Mouse (Mus musculus) midbrain, embryonic 14.5 days (tissue): ENCODE data around the gene Stpg3. TPM values are rescaled to one million over a fixed set of nuclear protein-coding genes. Genes with fewer than 3 reads are reported as not detected.

ENCODE experiments used
- ATAC-seq: fragments of 200-750 bp; cut with Nextera tagmentation; 2 replicates; pipeline ENCODE4 v1.8.0; 2017; ENCODE audit warnings: moderate number of reproducible peaks, moderate library complexity; ENCODE audit not compliant: low FRiP score, low TSS enrichment
- DNase-seq: peaks from one replicate; pipeline ENCODE4 v3.0.0-alpha.2; 2015
- H3K27ac ChIP-seq: fragments of 300-500 bp; sonication (generic); replicated peaks from 2 replicates; pipeline ENCODE4 v1.5.1; 2014; ENCODE audit warnings: mild to moderate bottlenecking, low read depth, low read length, moderate library complexity
- H3K27me3 ChIP-seq: fragments of 300-500 bp; sonication (generic); 2 replicates; pipeline ENCODE4 v1.6.1; 2014; ENCODE audit warnings: low read length, control low read depth, mixed read lengths; ENCODE audit not compliant: control insufficient read depth, insufficient read depth
- H3K36me3 ChIP-seq: fragments of 300-500 bp; sonication (generic); 2 replicates; pipeline ENCODE4 v1.6.1; 2014; ENCODE audit warnings: low read length, control low read depth; ENCODE audit not compliant: control insufficient read depth, insufficient read depth
- H3K4me1 ChIP-seq: fragments of 300-500 bp; sonication (generic); 2 replicates; pipeline ENCODE4 v1.6.1; 2014; ENCODE audit warnings: mild to moderate bottlenecking, antibody characterized with exemption, low read length, control low read depth; ENCODE audit not compliant: control insufficient read depth, insufficient read depth
- H3K4me2 ChIP-seq: fragments of 300-500 bp; sonication (generic); 2 replicates; pipeline ENCODE4 v1.6.1; 2014; ENCODE audit warnings: mild to moderate bottlenecking, low read length, moderate library complexity
- H3K4me3 ChIP-seq: fragments of 300-500 bp; sonication (generic); replicated peaks from 2 replicates; pipeline ENCODE4 v1.5.1; 2014; ENCODE audit warnings: low read depth, low read length
- H3K9ac ChIP-seq: fragments of 300-500 bp; sonication (generic); replicated peaks from 2 replicates; pipeline ENCODE4 v1.6.1; 2014; ENCODE audit warnings: mild to moderate bottlenecking, low read length, moderate library complexity
- H3K9me3 ChIP-seq: fragments of 300-500 bp; sonication (generic); 2 replicates; pipeline ENCODE4 v1.6.1; 2016; ENCODE audit warnings: low read length, control low read depth, mixed read lengths; ENCODE audit not compliant: control insufficient read depth
- WGBS: fragments of 180-500 bp; shearing (Covaris S2); extraction: QIAGEN DNeasy Blood & Tissue Kit; methylation state at CpG from one replicate; pipeline ENCODE4 v1.1.7; 2014; 5-methylcytosine and 5-hydroxymethylcytosine counted together
- polyA plus RNA-seq: library from polyadenylated mRNA; unstranded; fragments of >200 nt; fragmentation: Nextera tagmentation; extraction: Ambion mirVana; gene quantifications from 2 replicates; pipeline ENCODE4 v1.2.1, GENCODE M21; 2014

Gene Stpg3
- polyA plus RNA-seq, 1 experiment from 2014 or later: 0.16 TPM

DNA sequence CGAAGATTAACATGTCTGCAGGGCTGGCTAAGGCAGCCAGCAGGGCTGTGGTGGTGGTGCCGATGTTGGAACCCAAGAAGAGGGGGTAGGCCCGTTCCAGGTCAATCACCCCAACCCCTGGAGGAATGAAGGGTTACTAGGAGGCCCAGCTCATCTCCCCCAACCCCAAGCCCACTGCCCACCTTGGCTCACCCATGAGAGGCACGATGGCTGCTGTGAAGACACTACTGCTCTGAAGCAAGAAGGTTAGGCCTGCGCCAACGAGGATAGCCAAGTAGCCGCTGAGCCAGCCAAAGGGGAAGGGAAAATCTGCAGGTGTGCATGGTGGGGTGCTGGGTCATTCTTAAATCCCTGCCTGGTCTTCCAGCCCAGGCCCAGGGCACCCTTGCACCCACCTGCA lies 16.1 kb upstream of the Stpg3 start:
- ATAC-seq (no peak), DNase-seq (no peak)
- Histone ChIP-seq H3K9me3 (no peaks in the 10 kb centered on the region), H3K4me2 (no peak overlapping the region), H3K36me3 (no peaks in the 10 kb centered on the region), H3K9ac (no peak overlapping the region), H3K4me3 (no peak overlapping the region), H3K27me3 (no peaks in the 10 kb centered on the region), H3K4me1 (peaks cover 2% of the 10 kb centered on the region), H3K27ac (no peak overlapping the region)
- WGBS: 89% methylated on average over 7 of the region's 7 CpGs

DNA sequence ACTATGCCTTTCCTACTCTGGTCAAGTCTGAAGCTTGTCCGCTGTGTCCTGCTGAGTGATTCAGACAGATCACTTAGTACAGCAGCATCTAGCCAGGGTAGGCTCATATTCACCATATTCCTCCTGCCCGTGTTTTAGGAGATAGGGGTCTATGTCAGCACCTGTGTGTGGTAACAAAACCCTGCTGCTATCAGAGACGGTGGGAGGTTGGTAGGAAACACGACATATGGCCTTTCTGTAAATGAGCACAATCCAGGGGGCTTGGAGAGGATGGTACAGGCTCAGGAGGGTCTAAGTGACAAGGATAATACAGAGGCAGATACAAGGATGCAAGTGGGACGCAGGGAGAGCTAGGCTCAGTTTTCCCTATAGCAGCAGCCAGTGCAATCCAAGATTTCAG lies 15.1 kb upstream of the Stpg3 start:
- no peak overlapping the region for H3K4me3 ChIP-seq
- peaks cover 6% of the 10 kb centered on the region for H3K4me1 ChIP-seq
- no peaks in the 10 kb centered on the region for H3K27me3 ChIP-seq
- H3K27ac ChIP-seq: no peak overlapping the region
- DNase-seq (no peak), ATAC-seq (no peak)
- H3K36me3 ChIP-seq: no peaks in the 10 kb centered on the region
- 83% methylated on average over 5 of the region's 5 CpGs for WGBS
- H3K4me2 ChIP-seq: no peak overlapping the region
- no peaks in the 10 kb centered on the region for H3K9me3 ChIP-seq
- no peak overlapping the region for H3K9ac ChIP-seq

GRCm38 (mm10) chr2:25228995-25229530 lies 14.6 kb upstream of the Stpg3 start:
- no peak for DNase-seq
- no peak for ATAC-seq
- WGBS: 69% methylated on average over 6 of the region's 6 CpGs

DNA sequence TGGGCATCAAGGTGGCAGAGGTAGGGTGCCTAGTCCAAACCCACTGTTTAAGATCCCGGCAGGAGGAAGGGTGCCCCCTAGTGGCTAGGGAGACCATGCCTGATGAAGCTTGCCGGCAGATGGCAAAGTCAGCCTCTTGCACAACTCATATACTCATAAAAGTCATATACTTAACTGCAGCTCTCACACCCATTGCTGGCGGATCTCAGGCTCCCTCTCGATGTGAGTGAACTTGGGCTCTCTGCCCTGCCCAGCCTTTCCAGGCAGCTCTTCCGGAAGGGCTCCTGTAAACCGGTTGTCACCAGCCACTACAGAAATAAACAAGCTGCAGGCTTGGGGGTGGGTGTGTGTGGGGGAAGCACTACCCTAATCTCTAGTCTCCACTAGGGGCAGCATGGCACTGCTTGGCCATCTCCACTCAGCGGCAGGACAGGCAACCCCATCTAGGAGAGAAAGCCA lies 14.0 kb upstream of the Stpg3 start:
- WGBS: 3% methylated on average over 7 of the region's 7 CpGs
- Histone ChIP-seq H3K9me3 (no peaks in the 10 kb centered on the region), H3K9ac (no peak overlapping the region), H3K4me1 (peaks cover 12% of the 10 kb centered on the region), H3K27ac (peak overlapping the region; percentile 27), H3K27me3 (no peaks in the 10 kb centered on the region), H3K4me2 (peak overlapping the region; percentile 37), H3K4me3 (no peak overlapping the region), H3K36me3 (no peaks in the 10 kb centered on the region)
- DNase-seq (peak; percentile 87), ATAC-seq (no peak)

More at GRCm38 (mm10) chr2:25228995-25229530, 14.6 kb upstream of the Stpg3 start:
- H3K4me2 ChIP-seq: peak overlapping the region; percentile 37
- no peaks in the 10 kb centered on the region for H3K27me3 ChIP-seq
- H3K9me3 ChIP-seq: no peaks in the 10 kb centered on the region
- H3K27ac ChIP-seq: 0 out of 2 replicates have a peak overlapping the region, but pooled peaks have one; percentile 27
- no peak overlapping the region for H3K9ac ChIP-seq
- no peak overlapping the region for H3K4me3 ChIP-seq
- peaks cover 6% of the 10 kb centered on the region for H3K4me1 ChIP-seq
- no peaks in the 10 kb centered on the region for H3K36me3 ChIP-seq

- WGBS: 88% methylated on average over 4 of the region's 4 CpGs
- H3K27me3 ChIP-seq: no peaks in the 10 kb centered on the region
These were observed 13.0 kb upstream of the Stpg3 start for GRCm38 (mm10) chr2:25227406-25227805.

GRCm38 (mm10) chr2:25226864-25227263 lies 12.4 kb upstream of the Stpg3 start:
- H3K27ac ChIP-seq: no peak overlapping the region
- H3K4me3 ChIP-seq: no peak overlapping the region
- no peak overlapping the region for H3K4me2 ChIP-seq
- no peak overlapping the region for H3K9ac ChIP-seq
- ATAC-seq: no peak
- peaks cover 2% of the 10 kb centered on the region for H3K36me3 ChIP-seq
- no peak for DNase-seq
- 81% methylated on average over 5 of the region's 5 CpGs for WGBS
- H3K27me3 ChIP-seq: no peaks in the 10 kb centered on the region
- no peaks in the 10 kb centered on the region for H3K9me3 ChIP-seq
- peaks cover 15% of the 10 kb centered on the region for H3K4me1 ChIP-seq

More at GRCm38 (mm10) chr2:25227406-25227805, 13.0 kb upstream of the Stpg3 start:
- no peak overlapping the region for H3K9ac ChIP-seq
- ATAC-seq (no peak), DNase-seq (no peak)
- H3K27ac ChIP-seq: no peak overlapping the region
- H3K4me2 ChIP-seq: no peak overlapping the region
- H3K4me1 ChIP-seq: peaks cover 15% of the 10 kb centered on the region
- H3K36me3 ChIP-seq: no peaks in the 10 kb centered on the region
- H3K9me3 ChIP-seq: no peaks in the 10 kb centered on the region
- no peak overlapping the region for H3K4me3 ChIP-seq

- DNase-seq (no peak), ATAC-seq (no peak)
- H3K4me2 ChIP-seq: peak overlapping the region; percentile 56
- H3K4me3 ChIP-seq: no peak overlapping the region; the same call in 1 of the 2 replicates
- no peaks in the 10 kb centered on the region for H3K9me3 ChIP-seq
- H3K4me1 ChIP-seq: peaks cover 15% of the 10 kb centered on the region
- H3K27me3 ChIP-seq: no peaks in the 10 kb centered on the region
- WGBS: 71% methylated on average over 8 of the region's 8 CpGs
- peak overlapping the region; percentile 99 for H3K27ac ChIP-seq
- peaks cover 6% of the 10 kb centered on the region for H3K36me3 ChIP-seq
- no peak overlapping the region for H3K9ac ChIP-seq
These were observed 11.5 kb upstream of the Stpg3 start for GRCm38 (mm10) chr2:25225811-25226379.

- ATAC-seq (peak; percentile 97), DNase-seq (peak; percentile 100)
- H3K27me3 ChIP-seq: no peaks in the 10 kb centered on the region
- peaks cover 15% of the 10 kb centered on the region for H3K4me1 ChIP-seq
- H3K4me2 ChIP-seq: peak overlapping the region; percentile 56
- peak overlapping the region; percentile 84 for H3K4me3 ChIP-seq
- H3K9ac ChIP-seq: peak overlapping the region; percentile 62
- H3K27ac ChIP-seq: peak overlapping the region; percentile 99
- H3K9me3 ChIP-seq: no peaks in the 10 kb centered on the region
- H3K36me3 ChIP-seq: peaks cover 6% of the 10 kb centered on the region
- 2% methylated on average over 41 of the region's 41 CpGs for WGBS
These were observed 10.6 kb upstream of the Stpg3 start for GRCm38 (mm10) chr2:25224766-25225752.
